Mouse (Mus musculus) MN1 (cell line): ENCODE measurements around the gene Marcksl1.

Experiments used
- DNase-seq: peaks from one replicate; pipeline ENCODE4 v3.0.0-alpha.2; 2016; ENCODE audit warnings: low spot score

The Marcksl1 gene

DNA sequence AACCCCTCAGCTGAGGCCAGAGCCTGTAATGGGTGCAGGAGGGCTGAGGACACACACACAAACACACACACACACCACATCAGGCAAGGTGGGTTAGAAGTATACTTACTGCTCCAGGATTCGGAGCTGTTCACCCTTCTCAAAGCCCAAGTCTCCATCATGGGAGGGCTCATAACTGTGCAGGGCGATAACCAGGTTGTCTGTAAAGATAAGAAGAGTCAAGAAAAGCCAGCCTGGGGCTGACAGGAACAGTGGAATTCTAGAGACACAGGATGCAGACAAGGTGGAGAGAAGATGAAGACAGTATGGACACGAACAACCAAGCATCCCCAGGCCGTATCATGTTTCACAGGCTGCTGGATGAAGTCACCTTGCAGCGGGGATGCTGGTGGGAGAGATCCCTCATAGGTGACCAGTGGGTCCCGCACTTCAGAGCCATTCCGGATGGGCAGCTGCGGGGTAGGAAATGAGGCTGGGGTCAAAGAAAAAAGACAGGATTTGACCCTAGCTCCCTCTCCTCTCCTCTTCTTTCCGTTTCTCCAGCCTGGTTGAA is 44.0 kb downstream of the Marcksl1 start:
- no peak for DNase-seq

DNA sequence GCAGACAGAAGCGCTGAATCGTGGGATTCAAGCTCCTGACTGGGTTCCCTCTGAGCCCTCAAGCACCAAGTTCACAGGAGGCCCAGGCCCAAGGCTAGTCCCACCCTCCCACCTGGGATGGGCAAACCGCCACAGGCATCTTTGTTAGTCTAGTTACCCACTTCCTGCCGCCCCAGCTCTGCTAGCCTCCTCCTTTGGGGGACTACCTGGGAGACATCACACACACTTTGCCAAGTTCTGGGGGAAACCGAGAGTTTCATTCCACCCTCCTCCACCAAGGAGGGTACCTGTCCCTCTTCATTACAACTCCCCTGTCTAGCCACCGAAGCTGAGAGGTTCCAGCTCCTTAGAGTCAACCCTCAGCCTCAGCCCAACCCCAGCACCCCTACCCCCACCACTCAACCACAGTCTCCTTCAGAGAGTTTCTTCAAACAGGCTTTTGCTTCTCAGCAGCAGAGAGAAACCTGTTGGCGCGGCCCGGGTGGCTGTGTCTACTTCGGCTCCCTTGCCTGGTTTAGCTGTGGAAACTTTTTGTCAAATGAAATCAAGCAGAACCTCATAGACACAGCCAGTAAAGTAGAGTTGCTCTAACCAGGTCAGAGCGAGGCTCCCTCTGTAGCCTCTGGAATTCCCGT is 45.1 kb downstream of the Marcksl1 start:
- DNase-seq: no peak

DNA sequence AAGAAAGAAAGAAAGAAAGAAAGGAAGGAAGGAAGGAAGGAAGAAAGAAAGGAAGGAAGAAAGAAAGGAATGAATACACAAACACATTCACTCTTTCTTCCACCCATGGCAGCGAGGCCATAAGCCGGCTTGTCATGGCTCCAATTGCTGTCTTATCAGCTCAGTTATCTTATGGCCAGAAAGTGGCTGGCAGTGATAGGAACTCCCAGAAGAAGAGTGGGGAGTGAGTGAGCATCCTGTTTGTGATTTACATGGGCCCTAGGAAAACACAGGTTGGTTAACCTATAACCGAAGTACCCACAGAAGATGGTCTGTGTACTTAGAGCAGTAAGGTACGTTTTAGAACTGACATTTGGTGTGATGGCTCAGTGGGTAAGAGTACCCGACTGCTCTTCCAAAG is 47.8 kb downstream of the Marcksl1 start:
- DNase-seq: no peak

DNA sequence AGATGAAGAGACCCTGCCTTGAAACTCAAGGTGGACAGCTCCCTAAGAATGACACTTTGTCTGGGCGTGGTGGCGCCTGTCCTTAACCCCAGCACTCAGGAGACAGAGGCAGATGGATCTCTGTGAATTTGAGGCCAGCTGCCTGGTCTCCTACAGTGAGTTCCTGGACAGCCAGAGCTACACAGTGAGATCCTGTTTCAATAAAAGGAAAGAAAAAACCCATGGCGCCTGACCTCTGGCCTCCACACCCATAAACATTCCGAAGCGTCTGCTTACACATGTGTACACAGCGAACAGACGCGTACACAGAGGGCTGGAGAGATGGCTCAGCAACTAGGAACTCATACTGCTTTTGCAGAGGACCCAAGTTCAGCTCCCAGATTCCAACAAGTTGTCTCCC is 50.3 kb downstream of the Marcksl1 start:
- no peak for DNase-seq

DNA sequence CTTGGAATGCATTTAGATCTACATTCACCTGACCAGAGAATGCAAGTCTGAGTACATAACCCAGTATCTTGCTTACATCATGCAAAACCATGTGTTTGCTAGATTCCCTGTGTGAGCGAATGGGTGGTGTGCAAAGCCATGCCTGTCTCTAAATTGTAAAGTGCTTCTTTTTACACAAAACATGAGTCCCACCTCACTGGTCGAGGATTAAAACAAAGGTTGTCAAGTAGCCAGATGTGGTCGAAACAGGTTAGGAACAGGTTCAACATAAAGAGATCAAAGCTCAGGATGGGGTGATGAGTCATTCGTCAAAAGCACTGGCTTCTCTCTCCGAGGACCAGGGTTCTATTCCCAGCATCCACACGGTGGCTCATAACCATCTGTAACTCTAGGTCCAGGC is 51.8 kb downstream of the Marcksl1 start:
- DNase-seq: no peak
